Comparison of ENCODE assay signal across 16 mouse cellular contexts in genomic region chr4:64768610-64769009, GRCm38 (mm10).
"Had no signal": no experiment of that assay in that cellular context is flagged by ENCODE, and none has a peak within 500 bp of the region (broad histone marks: within the 10 kb centered on the region; RNA-seq: fewer than 3 reads in every experiment).

No protein-coding gene starts in this region.

- H3K9ac ChIP-seq: lung, embryonic 14.5 days; midbrain, embryonic 12.5 days; neural tube, embryonic 12.5 days had no signal

- ATAC-seq: midbrain, embryonic 16.5 days had no signal

- H3K4me3 ChIP-seq: midbrain, embryonic 10.5 days; midbrain, embryonic 12.5 days; myocyte; neural tube, embryonic 12.5 days had no signal

- H3K27ac ChIP-seq: midbrain, embryonic 10.5 days; midbrain, embryonic 12.5 days; neural tube, embryonic 12.5 days had no signal

- H3K4me2 ChIP-seq: lung, embryonic 14.5 days; midbrain, embryonic 12.5 days; neural tube, embryonic 12.5 days had no signal

- DNase-seq: lung, adult 18-20 months; lung, embryonic 14.5 days; lung, postnatal 10 days; lung, postnatal 4 days; midbrain, embryonic 14.5 days; right cerebral cortex, postnatal 25 days; right cerebral cortex, postnatal 4 days; spleen, adult 18-20 months; thymus, adult 18-20 months; thymus, postnatal 25 days; thymus, postnatal 4 days had no signal

- H3K9me3 ChIP-seq: midbrain, embryonic 10.5 days; midbrain, embryonic 12.5 days; neural tube, embryonic 12.5 days had no signal

- H3K27me3 ChIP-seq: midbrain, embryonic 12.5 days; neural tube, embryonic 12.5 days had no signal

- H3K36me3 ChIP-seq: midbrain, embryonic 10.5 days; midbrain, embryonic 12.5 days; neural tube, embryonic 12.5 days had no signal

- H3K4me1 ChIP-seq: midbrain, embryonic 10.5 days; midbrain, embryonic 12.5 days; neural tube, embryonic 12.5 days had no signal
